Mouse (Mus musculus) heart, embryonic 12.5 days (tissue): ENCODE measurements around the gene Rgs10. TPM values are rescaled to one million over a fixed set of nuclear protein-coding genes. Genes with fewer than 3 reads are reported as not detected.
"Not testable (repeated sequence)": the region's sequence is repeated elsewhere in the genome, so short reads cannot be mapped to it uniquely, and the experiment has no call there.

Source experiments
- ATAC-seq: fragments of 200-750 bp; cut with Nextera tagmentation; 2 replicates; pipeline ENCODE4 v1.8.0; 2017; ENCODE audit warnings: moderate TSS enrichment, moderate library complexity; ENCODE audit not compliant: insufficient number of reproducible peaks, low FRiP score
- H3K27ac ChIP-seq: fragments of 300-500 bp; sonication (generic); 2 replicates; pipeline ENCODE4 v1.5.1; 2016; ENCODE audit warnings: mild to moderate bottlenecking, moderate library complexity; ENCODE audit not compliant: poor library complexity, severe bottlenecking
- H3K27me3 ChIP-seq: fragments of 300-500 bp; sonication (generic); replicated peaks from 2 replicates; pipeline ENCODE4 v1.6.1; 2016; ENCODE audit warnings: mild to moderate bottlenecking, moderate library complexity
- H3K36me3 ChIP-seq: fragments of 300-500 bp; sonication (generic); 2 replicates; pipeline ENCODE4 v1.6.1; 2016; ENCODE audit warnings: mild to moderate bottlenecking, moderate library complexity
- H3K4me1 ChIP-seq: fragments of 300-500 bp; sonication (generic); replicated peaks from 2 replicates; pipeline ENCODE4 v1.6.1; 2016; ENCODE audit warnings: mild to moderate bottlenecking
- H3K4me2 ChIP-seq: fragments of 300-500 bp; sonication (generic); 2 replicates; pipeline ENCODE4 v1.6.1; 2016; ENCODE audit warnings: mild to moderate bottlenecking, moderate library complexity
- H3K4me3 ChIP-seq: fragments of 300-500 bp; sonication (generic); 2 replicates; pipeline ENCODE4 v1.5.1; 2016; ENCODE audit warnings: mild to moderate bottlenecking
- H3K9ac ChIP-seq: fragments of 300-500 bp; sonication (generic); 2 replicates; pipeline ENCODE4 v1.6.1; 2016; ENCODE audit warnings: mild to moderate bottlenecking, moderate library complexity
- H3K9me3 ChIP-seq: fragments of 300-500 bp; sonication (generic); replicated peaks from 2 replicates; pipeline ENCODE4 v1.6.1; 2016; ENCODE audit warnings: mild to moderate bottlenecking, moderate library complexity
- WGBS: fragments of 180-500 bp; shearing (Covaris S2); methylation state at CpG from one replicate; pipeline ENCODE4 v1.1.7; 2016; 5-methylcytosine and 5-hydroxymethylcytosine counted together
- polyA plus RNA-seq: library from polyadenylated mRNA; unstranded; fragments of >200 nt; fragmentation: Nextera tagmentation; extraction: Ambion mirVana; gene quantifications from 2 replicates; pipeline ENCODE4 v1.2.1, GENCODE M21; 2016

The Rgs10 gene
- polyA plus RNA-seq, 1 experiment from 2014 or later: 13.3 TPM

DNA sequence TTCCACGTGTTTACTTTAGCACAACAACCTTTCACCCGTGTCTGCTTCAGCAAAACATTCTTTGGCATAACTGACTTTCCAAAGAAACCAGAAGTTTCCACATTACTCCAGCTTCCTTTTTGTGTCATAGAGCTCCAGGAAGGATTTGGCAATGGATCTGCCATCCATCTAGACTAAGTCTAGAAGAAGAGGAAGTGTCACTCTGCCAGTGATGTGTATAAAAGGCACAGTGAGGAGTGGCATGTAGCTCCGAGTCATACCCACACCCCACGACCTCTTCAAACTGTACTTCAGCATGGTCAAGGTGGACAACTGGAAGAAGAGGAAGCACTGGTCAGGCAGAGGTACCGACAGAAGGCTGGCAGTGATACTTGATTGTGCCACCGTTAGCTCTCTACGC is 74.1 kb downstream of the Rgs10 start:
- Histone ChIP-seq H3K27ac (no peak overlapping the region), H3K9ac (no peak overlapping the region), H3K27me3 (no peaks in the 10 kb centered on the region), H3K4me1 (peaks cover 6% of the 10 kb centered on the region; the same call in 1 of the 2 replicates), H3K36me3 (no peaks in the 10 kb centered on the region), H3K4me3 (no peak overlapping the region), H3K4me2 (no peak overlapping the region), H3K9me3 (no peaks in the 10 kb centered on the region)
- no peak for ATAC-seq
- 76% methylated on average over 7 of the region's 7 CpGs for WGBS

GRCm38 (mm10) chr7:128342691-128343090 is 75.9 kb downstream of the Rgs10 start:
- not testable (repeated sequence) for H3K9ac ChIP-seq, H3K4me3 ChIP-seq
- 91% methylated on average over 9 of the region's 10 CpGs for WGBS

GRCm38 (mm10) chr7:128340321-128340720 is 78.2 kb downstream of the Rgs10 start:
- H3K27me3 ChIP-seq, ATAC-seq, H3K27ac ChIP-seq, H3K4me1 ChIP-seq, H3K36me3 ChIP-seq, H3K4me2 ChIP-seq, H3K4me3 ChIP-seq, H3K9me3 ChIP-seq, H3K9ac ChIP-seq: not testable (repeated sequence)
- WGBS: 66% methylated on average over 9 of the region's 9 CpGs

More at GRCm38 (mm10) chr7:128342691-128343090, 75.9 kb downstream of the Rgs10 start:
- not testable (repeated sequence) for H3K9me3 ChIP-seq, H3K4me2 ChIP-seq, ATAC-seq, H3K27me3 ChIP-seq, H3K36me3 ChIP-seq, H3K27ac ChIP-seq, H3K4me1 ChIP-seq

GRCm38 (mm10) chr7:128332896-128333295 is 85.7 kb downstream of the Rgs10 start:
- Histone ChIP-seq H3K4me1 (no peaks in the 10 kb centered on the region), H3K9ac (no peak overlapping the region), H3K36me3 (no peaks in the 10 kb centered on the region), H3K4me3 (no peak overlapping the region), H3K27ac (no peak overlapping the region), H3K4me2 (no peak overlapping the region), H3K9me3 (no peaks in the 10 kb centered on the region), H3K27me3 (no peaks in the 10 kb centered on the region)
- 70% methylated on average over 1 of the region's 1 CpGs for WGBS
- ATAC-seq: no peak

- no peak overlapping the region for H3K4me3 ChIP-seq
Observed at GRCm38 (mm10) chr7:128330981-128331380, 87.6 kb downstream of the Rgs10 start.

GRCm38 (mm10) chr7:128324977-128325376 is 93.6 kb downstream of the Rgs10 start:
- 65% methylated on average over 1 of the region's 1 CpGs for WGBS
- ATAC-seq: no peak
- Histone ChIP-seq H3K36me3 (no peaks in the 10 kb centered on the region), H3K27ac (no peak overlapping the region), H3K9me3 (no peaks in the 10 kb centered on the region), H3K9ac (no peak overlapping the region), H3K4me1 (peaks cover 8% of the 10 kb centered on the region; the same call in 1 of the 2 replicates), H3K27me3 (0 out of 2 replicates have a peak, but pooled peaks cover 2% of the 10 kb centered on the region), H3K4me2 (no peak overlapping the region), H3K4me3 (no peak overlapping the region)

More at GRCm38 (mm10) chr7:128330981-128331380, 87.6 kb downstream of the Rgs10 start:
- Histone ChIP-seq H3K27me3 (no peaks in the 10 kb centered on the region), H3K9ac (no peak overlapping the region), H3K4me1 (no peaks in the 10 kb centered on the region), H3K9me3 (no peaks in the 10 kb centered on the region), H3K27ac (no peak overlapping the region), H3K36me3 (no peaks in the 10 kb centered on the region), H3K4me2 (no peak overlapping the region)
- WGBS: 63% methylated on average over 9 of the region's 9 CpGs
- no peak for ATAC-seq

Other genes with a start within 250 kb of the Rgs10 start
- 632 and 633 TPM in 2 replicates for gene Cox6a2, start 212.4 kb downstream of the Rgs10 start, polyA plus RNA-seq
- gene Armc5, start 181.4 kb downstream of the Rgs10 start, polyA plus RNA-seq: 15.3 and 15.7 TPM in 2 replicates
- 7.1 and 7.5 TPM in 2 replicates for gene 9130023H24Rik, start 180.7 kb downstream of the Rgs10 start, polyA plus RNA-seq
- gene Tgfb1i1, start 171.9 kb downstream of the Rgs10 start, polyA plus RNA-seq: 198 and 202 TPM in 2 replicates
- gene Slc5a2, start 153.1 kb downstream of the Rgs10 start, polyA plus RNA-seq: 0.11 and 0.23 TPM in 2 replicates
- 20.0 and 22.5 TPM in 2 replicates for gene BC017158, start 120.6 kb downstream of the Rgs10 start, polyA plus RNA-seq
- gene Tial1, start 43.0 kb upstream of the Rgs10 start, polyA plus RNA-seq: 20.6 and 21.9 TPM in 2 replicates
- 21.3 and 22.0 TPM in 2 replicates for gene Bag3, start 104.9 kb upstream of the Rgs10 start, polyA plus RNA-seq
- 12.1 and 13.8 TPM in 2 replicates for gene Inpp5f, start 192.6 kb upstream of the Rgs10 start, polyA plus RNA-seq